Mouse (Mus musculus) cerebral cortex, adult 2 months (tissue): Measurements from ENCODE around the gene Sell.

Experiments used
- WGBS: fragments of 180-500 bp; shearing (Covaris S2); methylation state at CpG from one replicate; pipeline ENCODE4 v1.1.7; 2018; 5-methylcytosine and 5-hydroxymethylcytosine counted together

Gene Sell

GRCm38 (mm10) chr1:164061925-164062324, at the start of gene Sell:
TSS of gene Sell (plus strand) at chr1:164061982.
- 82% methylated on average over 4 of the region's 4 CpGs for WGBS

DNA sequence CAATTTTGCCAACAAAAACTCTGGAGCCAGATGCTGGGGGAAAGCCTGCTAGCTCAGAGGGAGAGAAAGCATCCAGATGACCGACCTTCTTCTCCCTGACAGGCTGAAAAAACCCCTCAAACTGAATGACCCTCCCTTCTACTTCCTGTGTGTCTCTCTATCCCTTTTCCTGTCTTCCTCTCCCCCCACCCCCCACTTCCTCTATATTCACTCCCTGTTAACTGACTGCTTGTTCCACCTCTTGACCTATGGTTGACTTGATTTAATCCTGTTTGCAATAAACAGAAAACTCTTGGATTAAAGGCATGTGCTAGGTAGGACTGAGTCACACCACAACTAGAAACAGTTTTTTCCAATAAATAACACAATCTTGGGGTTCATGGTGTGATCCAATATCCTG, 47.2 kb upstream of the Sell start:
- 79% methylated on average over 1 of the region's 1 CpGs for WGBS

DNA sequence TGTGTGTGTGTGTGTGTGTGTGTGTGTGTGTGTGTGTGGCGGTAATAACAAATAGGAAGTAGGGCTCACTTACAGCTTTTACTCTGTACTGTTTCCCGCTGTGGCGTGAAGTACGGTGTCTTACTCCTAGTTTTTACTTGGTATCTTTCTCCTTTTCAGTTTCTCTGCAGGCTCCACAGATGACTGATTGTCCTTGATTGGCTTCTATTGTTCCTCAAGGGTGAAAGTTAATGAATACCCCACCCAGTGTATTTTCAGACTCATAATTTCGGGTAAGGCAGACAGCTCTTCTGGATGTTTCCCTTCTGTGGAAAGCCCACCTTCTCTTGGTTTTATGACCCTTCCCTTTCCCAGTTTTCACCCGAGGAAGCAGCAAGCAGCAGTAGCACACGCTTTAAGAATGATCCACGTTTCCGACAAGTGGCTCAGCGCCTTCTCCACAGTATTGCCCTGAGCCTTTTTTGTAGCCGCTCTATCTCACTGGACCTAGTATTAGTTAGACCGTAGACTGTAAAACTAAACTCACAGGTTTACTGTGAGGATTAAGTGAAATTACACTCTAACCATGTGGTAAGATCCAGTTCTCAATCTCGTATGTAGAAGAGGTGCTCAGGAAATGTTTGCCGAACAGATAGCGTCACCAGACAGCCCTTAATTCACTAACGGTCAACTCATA, 43.4 kb upstream of the Sell start:
- WGBS: 89% methylated on average over 16 of the region's 16 CpGs

GRCm38 (mm10) chr1:164019789-164020188, 42.0 kb upstream of the Sell start:
- 68% methylated on average over 6 of the region's 6 CpGs for whole genome bisulfite sequencing

- WGBS: 77% methylated on average over 3 of the region's 3 CpGs
Observed at GRCm38 (mm10) chr1:164020746-164021145, 41.0 kb upstream of the Sell start.

- 84% methylated on average over 5 of the region's 5 CpGs for WGBS
Observed at GRCm38 (mm10) chr1:164022106-164022505, 39.7 kb upstream of the Sell start.

GRCm38 (mm10) chr1:164025685-164026084, 36.1 kb upstream of the Sell start:
- 93% methylated on average over 4 of the region's 4 CpGs for WGBS

DNA sequence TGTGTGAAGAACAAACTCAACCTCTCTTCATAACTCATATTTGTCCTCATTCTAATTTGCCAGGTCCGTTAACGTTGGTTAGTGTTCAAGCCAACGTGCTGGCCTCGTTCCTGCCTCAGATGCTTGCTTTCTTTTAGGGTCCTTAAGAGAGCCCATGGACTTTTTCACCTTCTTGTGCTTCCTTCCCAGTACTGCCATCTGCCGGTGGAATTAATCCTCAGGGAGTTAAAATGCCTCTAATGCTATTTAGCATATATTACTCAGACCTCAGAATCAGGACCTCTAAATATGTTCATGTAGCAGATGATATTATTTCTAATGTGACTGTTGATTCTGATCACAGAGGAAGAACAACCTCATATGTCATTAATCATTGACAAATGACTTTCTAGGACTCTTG, 34.4 kb upstream of the Sell start:
- WGBS: 65% methylated on average over 5 of the region's 5 CpGs

GRCm38 (mm10) chr1:164040385-164041135, 21.2 kb upstream of the Sell start:
- WGBS: 71% methylated on average over 10 of the region's 10 CpGs

- WGBS: 37% methylated on average over 3 of the region's 3 CpGs
Observed at GRCm38 (mm10) chr1:164043549-164043948, 18.2 kb upstream of the Sell start.

DNA sequence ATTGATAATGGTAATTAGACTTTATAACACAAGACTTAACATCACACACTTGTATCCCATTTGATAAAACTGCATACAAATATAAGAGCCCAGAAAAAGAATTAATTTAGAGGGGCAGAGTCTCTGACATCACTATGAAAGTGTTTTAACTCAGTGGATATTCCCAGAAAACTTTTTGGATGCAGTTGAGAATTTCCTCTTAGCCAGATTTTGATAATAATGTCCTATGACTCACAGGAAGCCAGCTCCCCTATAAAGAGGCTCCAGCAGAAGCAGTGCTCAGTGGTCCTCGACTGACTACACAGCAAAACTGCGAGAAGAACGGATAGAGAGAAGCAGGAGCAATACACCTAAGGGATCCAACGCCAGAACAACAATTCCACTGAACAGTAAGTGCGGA, 13.8 kb upstream of the Sell start, which contains the start of gene Sele:
Gene Sele (plus strand): TSS at position 301 of the 400 bp plus-strand sequence.
- 84% methylated on average over 5 of the region's 5 CpGs for WGBS

- 92% methylated on average over 9 of the region's 9 CpGs for WGBS
Observed at GRCm38 (mm10) chr1:164053561-164053960, 8.2 kb upstream of the Sell start.

- WGBS: 61% methylated on average over 2 of the region's 2 CpGs
Observed at GRCm38 (mm10) chr1:164054800-164055199, 7.0 kb upstream of the Sell start.

- WGBS: 90% methylated on average over 4 of the region's 4 CpGs
Observed at GRCm38 (mm10) chr1:164060071-164060470, 1.7 kb upstream of the Sell start.

- 38% methylated on average over 4 of the region's 4 CpGs for WGBS
Observed at GRCm38 (mm10) chr1:164061278-164061677, 504 bp upstream of the Sell start.

- 53% methylated on average over 2 of the region's 2 CpGs for WGBS
Observed at GRCm38 (mm10) chr1:164062856-164063255, 1.1 kb downstream of the Sell start.

GRCm38 (mm10) chr1:164063745-164064144, 2.0 kb downstream of the Sell start:
- 72% methylated on average over 3 of the region's 3 CpGs for WGBS

DNA sequence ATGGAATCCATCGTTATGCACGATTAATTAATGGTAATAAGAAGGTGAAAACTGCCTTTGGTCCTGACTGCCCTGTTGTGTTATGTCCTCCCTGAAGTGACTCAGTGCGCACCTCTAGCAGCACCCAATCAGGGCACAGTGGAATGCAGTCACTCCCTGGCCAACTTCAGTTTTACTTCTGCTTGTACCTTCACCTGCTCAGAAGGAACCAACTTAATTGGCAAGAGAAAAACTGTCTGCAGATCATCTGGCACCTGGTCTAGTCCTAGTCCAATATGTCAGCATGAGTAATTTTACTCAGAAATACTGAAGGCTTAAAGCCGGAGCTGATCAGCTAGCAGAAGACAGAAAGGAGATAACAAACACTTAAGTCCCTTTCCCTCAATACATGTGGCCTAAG, 8.7 kb downstream of the Sell start:
- WGBS: 93% methylated on average over 4 of the region's 4 CpGs

DNA sequence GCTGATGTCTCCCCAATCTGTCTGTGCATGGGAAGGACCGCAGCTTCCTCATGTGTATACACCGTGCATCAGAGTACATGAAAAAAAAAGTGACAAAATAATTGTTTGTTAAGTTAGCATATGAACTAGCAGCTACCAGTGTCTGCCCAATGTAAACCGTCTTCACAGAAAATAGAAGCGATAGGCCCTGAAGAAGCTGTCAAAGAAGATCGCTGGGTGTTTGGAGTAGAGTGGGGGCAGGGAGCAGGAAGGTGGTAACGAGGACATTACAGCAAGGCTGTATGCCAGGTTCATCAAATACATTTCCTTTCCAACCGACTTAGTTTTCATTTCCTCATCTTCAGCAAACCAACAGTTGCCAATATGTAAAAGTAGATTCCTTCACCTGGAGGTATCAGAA, 9.3 kb downstream of the Sell start:
- 84% methylated on average over 7 of the region's 7 CpGs for WGBS

- 93% methylated on average over 4 of the region's 4 CpGs for WGBS
Observed at GRCm38 (mm10) chr1:164072001-164072400, 10.2 kb downstream of the Sell start.

GRCm38 (mm10) chr1:164073091-164073490, 11.3 kb downstream of the Sell start:
- 91% methylated on average over 9 of the region's 9 CpGs for WGBS

DNA sequence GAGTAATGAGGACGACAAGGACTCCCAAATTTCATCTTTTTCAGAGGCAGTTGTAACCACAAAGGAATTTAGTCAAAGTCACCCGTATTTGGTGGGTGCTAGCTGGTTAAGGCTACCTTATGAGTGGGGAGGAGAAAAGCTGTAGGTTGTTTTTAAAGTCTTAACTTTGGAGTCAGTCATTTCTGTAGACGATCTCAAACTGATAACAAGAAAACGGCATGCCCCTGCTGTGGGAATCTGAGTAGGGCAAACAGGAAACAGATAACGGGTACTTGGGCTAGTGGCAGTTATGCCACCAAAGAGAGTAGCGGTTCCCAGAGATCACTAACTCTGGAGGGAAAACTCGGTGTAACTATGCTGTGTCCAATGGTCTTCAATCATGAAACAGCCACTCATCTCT, 12.0 kb downstream of the Sell start:
- WGBS: 89% methylated on average over 7 of the region's 7 CpGs

GRCm38 (mm10) chr1:164074606-164075140, 12.9 kb downstream of the Sell start:
- 91% methylated on average over 2 of the region's 2 CpGs for WGBS
